Mouse (Mus musculus) heart, embryonic 15.5 days (tissue): ENCODE data around the gene Slc45a1. TPM values are rescaled to one million over a fixed set of nuclear protein-coding genes. Genes with fewer than 3 reads are reported as not detected.
"Not testable (repeated sequence)": the region's sequence is repeated elsewhere in the genome, so short reads cannot be mapped to it uniquely, and the experiment has no call there.

Experiments used
- ATAC-seq: fragments of 200-750 bp; cut with Nextera tagmentation; replicated peaks from 2 replicates; pipeline ENCODE4 v1.8.0; 2017; ENCODE audit warnings: low read depth, moderate TSS enrichment; ENCODE audit not compliant: insufficient number of reproducible peaks, insufficient read depth, low FRiP score
- H3K27ac ChIP-seq: fragments of 300-500 bp; sonication (generic); 2 replicates; pipeline ENCODE4 v1.5.1; 2015; ENCODE audit warnings: mild to moderate bottlenecking, inconsistent platforms
- H3K27me3 ChIP-seq: fragments of 300-500 bp; sonication (generic); 2 replicates; pipeline ENCODE4 v1.6.1; 2015; ENCODE audit warnings: inconsistent platforms
- H3K36me3 ChIP-seq: fragments of 300-500 bp; sonication (generic); 2 replicates; pipeline ENCODE4 v1.6.1; 2015; ENCODE audit warnings: mild to moderate bottlenecking, inconsistent platforms
- H3K4me1 ChIP-seq: fragments of 300-500 bp; sonication (generic); replicated peaks from 2 replicates; pipeline ENCODE4 v1.6.1; 2015; ENCODE audit warnings: inconsistent platforms
- H3K4me2 ChIP-seq: fragments of 300-500 bp; sonication (generic); 2 replicates; pipeline ENCODE4 v1.6.1; 2015; ENCODE audit warnings: inconsistent platforms, mild to moderate bottlenecking, moderate library complexity
- H3K4me3 ChIP-seq: fragments of 300-500 bp; sonication (generic); 2 replicates; pipeline ENCODE4 v1.5.1; 2015; ENCODE audit warnings: mild to moderate bottlenecking, inconsistent platforms
- H3K9ac ChIP-seq: fragments of 300-500 bp; sonication (generic); 2 replicates; pipeline ENCODE4 v1.6.1; 2015; ENCODE audit warnings: mild to moderate bottlenecking, inconsistent platforms
- H3K9me3 ChIP-seq: fragments of 300-500 bp; sonication (generic); replicated peaks from 2 replicates; pipeline ENCODE4 v1.6.1; 2016; ENCODE audit warnings: inconsistent platforms
- WGBS: fragments of 180-500 bp; shearing (Covaris S2); methylation state at CpG from one replicate; pipeline ENCODE4 v1.1.7; 2015; ENCODE audit warnings: mixed read lengths; 5-methylcytosine and 5-hydroxymethylcytosine counted together
- polyA plus RNA-seq: library from polyadenylated mRNA; unstranded; fragments of >200 nt; fragmentation: Nextera tagmentation; extraction: Ambion mirVana; gene quantifications from 2 replicates; pipeline ENCODE4 v1.2.1, GENCODE M21; 2015

Slc45a1 gene
- polyA plus RNA-seq, 1 experiment from 2014 or later: not detected

DNA sequence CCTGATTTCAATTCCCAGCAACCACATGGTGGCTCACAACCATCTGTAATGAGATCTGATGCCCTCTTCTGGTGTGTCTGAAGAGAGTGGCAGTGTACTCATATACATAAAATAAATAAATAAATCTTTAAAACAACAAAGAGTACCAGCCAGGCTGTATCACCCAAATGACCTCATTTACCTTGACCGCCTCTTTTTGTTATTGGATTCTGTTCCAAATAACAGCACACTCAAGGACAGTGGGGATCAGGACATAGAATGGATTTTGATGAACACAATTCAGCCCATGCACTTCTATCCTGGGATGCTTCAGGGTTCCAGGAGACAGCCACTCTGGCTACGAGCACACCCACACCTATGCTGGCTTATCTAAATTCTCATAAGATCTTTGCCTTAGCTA is 51.5 kb downstream of the Slc45a1 start:
- H3K36me3 ChIP-seq: not testable (repeated sequence)
- WGBS: 90% methylated on average over 2 of the region's 2 CpGs
- peaks cover 32% of the 10 kb centered on the region for H3K4me1 ChIP-seq

DNA sequence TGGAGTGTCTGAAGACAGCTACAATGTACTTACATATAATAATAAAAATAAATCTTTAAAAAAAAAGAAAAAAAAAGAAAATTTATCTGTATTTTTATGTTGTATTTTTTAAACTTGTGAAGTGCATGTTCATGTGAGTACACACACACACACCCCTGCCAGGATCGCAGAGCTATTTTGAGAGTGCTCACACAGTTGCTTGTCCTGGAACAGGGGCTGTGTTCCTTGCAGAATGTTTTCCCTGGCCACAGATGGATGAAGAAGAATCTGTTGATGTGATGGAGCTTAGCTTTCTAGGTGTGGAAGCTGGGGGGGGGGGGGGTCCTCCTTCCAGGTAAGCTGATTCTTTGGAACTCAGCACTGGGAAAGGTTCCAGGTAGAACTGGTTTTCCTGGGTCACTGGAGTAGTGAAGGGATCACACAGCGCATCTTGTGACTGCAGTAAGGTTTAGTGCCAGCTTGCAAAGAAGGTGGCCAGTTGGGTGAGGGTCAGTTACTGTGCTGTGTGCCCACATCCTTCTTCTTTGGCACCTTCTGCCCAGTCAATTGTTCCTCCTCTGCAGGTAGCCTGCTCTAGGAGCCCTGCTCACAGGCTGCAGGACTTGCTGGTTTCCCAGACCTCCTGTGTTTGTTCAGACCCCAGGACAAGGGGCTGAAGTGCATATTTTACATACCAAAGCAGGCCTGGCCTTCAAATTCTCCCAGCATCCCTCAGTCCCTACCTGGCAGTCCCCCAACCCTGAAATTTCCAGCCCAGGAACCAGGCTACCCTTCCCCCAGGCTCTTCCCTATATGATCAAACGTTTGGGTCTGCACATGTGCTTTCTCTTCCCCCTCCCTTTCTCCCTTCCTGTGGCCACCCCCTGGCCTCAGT is 52.6 kb downstream of the Slc45a1 start:
- Histone ChIP-seq H3K36me3 (no peaks in the 10 kb centered on the region), H3K4me2 (no peak overlapping the region), H3K27ac (peak overlapping the region; percentile 78), H3K9me3 (no peaks in the 10 kb centered on the region), H3K27me3 (no peaks in the 10 kb centered on the region), H3K4me1 (peaks cover 38% of the 10 kb centered on the region), H3K9ac (no peak overlapping the region), H3K4me3 (no peak overlapping the region)
- 46% methylated on average over 3 of the region's 3 CpGs for WGBS
- peak; percentile 14; the same call in 1 of the 2 replicates for ATAC-seq

More for the DNA sequence above, 51.5 kb downstream of the Slc45a1 start:
- H3K4me3 ChIP-seq, H3K9me3 ChIP-seq, H3K27me3 ChIP-seq, ATAC-seq, H3K27ac ChIP-seq, H3K4me2 ChIP-seq, H3K9ac ChIP-seq: not testable (repeated sequence)

- Histone ChIP-seq H3K27me3 (no peaks in the 10 kb centered on the region), H3K4me1 (peaks cover 41% of the 10 kb centered on the region)
- WGBS: 22% methylated on average over 1 of the region's 1 CpGs
Measured at GRCm38 (mm10) chr4:150598686-150599085, 53.3 kb downstream of the Slc45a1 start.

GRCm38 (mm10) chr4:150595991-150596390 is 56.0 kb downstream of the Slc45a1 start:
- no peaks in the 10 kb centered on the region for H3K9me3 ChIP-seq
- H3K36me3 ChIP-seq: no peaks in the 10 kb centered on the region
- no peak overlapping the region for H3K9ac ChIP-seq
- H3K4me2 ChIP-seq: no peak overlapping the region
- no peak for ATAC-seq
- 77% methylated on average over 5 of the region's 5 CpGs for WGBS
- no peak overlapping the region for H3K27ac ChIP-seq
- no peak overlapping the region for H3K4me3 ChIP-seq
- H3K27me3 ChIP-seq: no peaks in the 10 kb centered on the region
- peaks cover 64% of the 10 kb centered on the region for H3K4me1 ChIP-seq

More at GRCm38 (mm10) chr4:150598686-150599085, 53.3 kb downstream of the Slc45a1 start:
- no peak for ATAC-seq
- peak overlapping the region; percentile 78 for H3K27ac ChIP-seq
- no peaks in the 10 kb centered on the region for H3K36me3 ChIP-seq
- H3K4me3 ChIP-seq: no peak overlapping the region
- H3K4me2 ChIP-seq: no peak overlapping the region
- H3K9ac ChIP-seq: no peak overlapping the region
- no peaks in the 10 kb centered on the region for H3K9me3 ChIP-seq

GRCm38 (mm10) chr4:150595071-150595470 is 56.9 kb downstream of the Slc45a1 start:
- 63% methylated on average over 3 of the region's 3 CpGs for WGBS
- no peak for ATAC-seq
- H3K4me1 ChIP-seq: peaks cover 71% of the 10 kb centered on the region
- no peaks in the 10 kb centered on the region for H3K9me3 ChIP-seq
- no peaks in the 10 kb centered on the region for H3K27me3 ChIP-seq
- no peak overlapping the region for H3K4me2 ChIP-seq
- no peak overlapping the region for H3K9ac ChIP-seq
- no peak overlapping the region for H3K27ac ChIP-seq
- H3K4me3 ChIP-seq: no peak overlapping the region
- H3K36me3 ChIP-seq: no peaks in the 10 kb centered on the region

DNA sequence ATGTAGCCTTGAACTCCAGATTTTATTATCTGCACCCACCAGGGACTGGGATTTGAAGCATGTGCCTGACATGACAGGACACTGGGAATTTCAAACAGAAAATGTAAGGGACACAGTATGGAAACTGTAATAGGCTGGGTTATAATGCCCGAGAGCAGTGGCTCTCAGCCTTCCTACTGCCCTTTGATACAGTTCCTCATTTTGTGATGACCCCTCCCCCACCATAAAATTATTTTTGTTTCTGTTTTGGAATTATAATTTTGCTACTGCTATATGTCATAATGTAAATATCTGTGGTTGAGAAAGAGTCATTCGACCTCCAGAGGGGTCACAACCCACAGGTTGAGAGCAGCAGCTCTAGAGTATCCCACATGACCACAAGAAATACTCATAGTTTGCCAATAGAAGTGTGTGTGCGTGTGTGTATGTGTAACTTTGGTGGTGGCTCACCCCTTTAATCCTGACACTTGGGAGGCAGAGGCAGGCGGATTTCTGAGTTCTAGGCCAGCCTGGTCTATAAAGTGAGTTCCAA is 57.6 kb downstream of the Slc45a1 start:
- Histone ChIP-seq H3K9ac (no peak overlapping the region), H3K36me3 (no peaks in the 10 kb centered on the region), H3K4me3 (no peak overlapping the region), H3K27ac (no peak overlapping the region), H3K27me3 (no peaks in the 10 kb centered on the region), H3K9me3 (no peaks in the 10 kb centered on the region), H3K4me1 (peaks cover 63% of the 10 kb centered on the region), H3K4me2 (no peak overlapping the region)
- 87% methylated on average over 4 of the region's 4 CpGs for WGBS
- no peak for ATAC-seq

- Histone ChIP-seq H3K9ac (no peak overlapping the region), H3K36me3 (no peaks in the 10 kb centered on the region), H3K4me3 (no peak overlapping the region), H3K27me3 (no peaks in the 10 kb centered on the region), H3K4me1 (peaks cover 56% of the 10 kb centered on the region), H3K27ac (no peak overlapping the region), H3K4me2 (no peak overlapping the region), H3K9me3 (no peaks in the 10 kb centered on the region)
- WGBS: 67% methylated on average over 4 of the region's 4 CpGs
- no peak for ATAC-seq
Measured at GRCm38 (mm10) chr4:150593473-150594217, 58.3 kb downstream of the Slc45a1 start.

DNA sequence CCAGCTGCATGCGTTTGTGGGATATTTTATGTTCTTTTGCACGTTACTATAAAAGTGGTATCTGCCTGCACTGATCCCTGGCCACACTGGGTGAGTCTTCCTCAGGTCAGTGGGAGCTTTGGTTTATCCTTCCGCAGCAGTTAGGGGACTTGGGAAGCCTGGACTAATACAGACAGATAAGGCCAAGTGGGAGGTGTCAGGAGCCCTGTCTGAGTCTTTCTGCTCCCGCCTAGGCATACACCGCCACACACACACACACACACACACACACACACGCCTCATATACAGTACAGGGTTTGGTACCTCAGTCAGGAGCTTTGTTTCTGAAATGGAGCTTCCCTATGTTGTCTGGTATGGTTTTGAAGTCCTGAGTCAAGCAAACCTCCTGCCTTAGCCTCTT is 59.9 kb downstream of the Slc45a1 start:
- Histone ChIP-seq H3K9ac (no peak overlapping the region), H3K27ac (no peak overlapping the region), H3K36me3 (no peaks in the 10 kb centered on the region), H3K27me3 (no peaks in the 10 kb centered on the region), H3K9me3 (no peaks in the 10 kb centered on the region), H3K4me2 (no peak overlapping the region), H3K4me3 (no peak overlapping the region), H3K4me1 (peaks cover 50% of the 10 kb centered on the region)
- ATAC-seq: no peak
- WGBS: 38% methylated on average over 6 of the region's 6 CpGs

DNA sequence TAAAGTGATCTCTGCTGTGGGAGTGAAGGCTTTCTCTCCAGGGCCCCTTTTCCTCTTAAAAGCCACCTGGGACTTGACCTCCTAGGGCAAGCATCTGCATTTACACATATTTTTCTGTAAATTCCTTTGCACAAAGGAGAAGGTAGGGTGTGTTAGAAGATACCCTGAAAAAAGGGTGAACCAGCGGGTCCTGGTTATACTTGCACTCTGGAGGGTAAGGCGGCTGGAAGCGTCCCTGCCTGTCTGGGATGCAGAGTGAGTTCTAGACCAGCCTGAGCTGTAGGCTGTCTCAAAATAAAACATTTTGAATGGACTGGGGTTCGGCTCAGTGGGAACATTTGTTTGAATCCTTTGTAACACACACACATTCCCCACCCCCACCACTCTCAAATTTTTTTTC is 60.4 kb downstream of the Slc45a1 start:
- Histone ChIP-seq H3K27ac (no peak overlapping the region), H3K4me3 (no peak overlapping the region), H3K4me1 (peaks cover 50% of the 10 kb centered on the region), H3K4me2 (no peak overlapping the region), H3K9ac (no peak overlapping the region), H3K9me3 (no peaks in the 10 kb centered on the region), H3K27me3 (no peaks in the 10 kb centered on the region), H3K36me3 (no peaks in the 10 kb centered on the region)
- 64% methylated on average over 4 of the region's 4 CpGs for WGBS
- no peak for ATAC-seq

- WGBS: 51% methylated on average over 3 of the region's 3 CpGs
- Histone ChIP-seq H3K27me3 (no peaks in the 10 kb centered on the region), H3K27ac (no peak overlapping the region), H3K4me1 (peaks cover 57% of the 10 kb centered on the region), H3K4me3 (no peak overlapping the region), H3K9ac (no peak overlapping the region), H3K36me3 (no peaks in the 10 kb centered on the region), H3K9me3 (no peaks in the 10 kb centered on the region), H3K4me2 (no peak overlapping the region)
- no peak for ATAC-seq
Measured at GRCm38 (mm10) chr4:150590621-150591282, 61.2 kb downstream of the Slc45a1 start.

DNA sequence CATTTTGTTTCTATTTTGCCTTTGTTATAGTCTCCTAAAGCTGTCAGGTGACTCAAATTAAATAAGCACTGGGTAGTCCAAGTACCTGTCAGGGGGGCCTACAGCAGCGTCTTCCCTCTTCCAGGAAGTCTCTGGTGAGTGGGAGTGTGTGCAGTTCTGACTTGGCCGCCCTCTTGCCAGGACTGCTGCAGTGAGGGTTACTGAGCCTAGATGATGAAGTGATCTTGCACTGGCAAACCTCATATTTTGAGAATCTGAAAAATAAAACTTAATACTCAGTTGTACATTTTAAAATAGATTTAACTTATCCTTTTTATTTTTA is 63.7 kb downstream of the Slc45a1 start:
- Histone ChIP-seq H3K9ac (no peak overlapping the region), H3K27ac (no peak overlapping the region)

More for the DNA sequence above, 63.7 kb downstream of the Slc45a1 start:
- H3K27me3 ChIP-seq: no peaks in the 10 kb centered on the region
- no peaks in the 10 kb centered on the region for H3K9me3 ChIP-seq
- H3K4me2 ChIP-seq: no peak overlapping the region
- WGBS: 77% methylated on average over 2 of the region's 2 CpGs
- H3K4me3 ChIP-seq: no peak overlapping the region
- H3K36me3 ChIP-seq: no peaks in the 10 kb centered on the region
- H3K4me1 ChIP-seq: peaks cover 62% of the 10 kb centered on the region
- ATAC-seq: no peak
